Mouse (Mus musculus) forebrain, embryonic 11.5 days (tissue): ENCODE results near the gene Lrrk2. TPM values are rescaled to one million over a fixed set of nuclear protein-coding genes. Genes with fewer than 3 reads are reported as not detected.

Source experiments
- ATAC-seq: fragments of 200-750 bp; cut with Nextera tagmentation; replicated peaks from 2 replicates; pipeline ENCODE4 v1.8.0; 2017; ENCODE audit warnings: moderate TSS enrichment; ENCODE audit not compliant: low FRiP score
- DNase-seq: peaks from one replicate; pipeline ENCODE4 v3.0.0-alpha.2; 2017; ENCODE audit warnings: low spot score
- H3K27ac ChIP-seq: fragments of 300-500 bp; sonication (generic); 2 replicates; pipeline ENCODE4 v1.5.1; 2014; ENCODE audit warnings: low read depth, low read length
- H3K27me3 ChIP-seq: fragments of 300-500 bp; sonication (generic); 2 replicates; pipeline ENCODE4 v1.6.1; 2014; ENCODE audit warnings: mild to moderate bottlenecking, low read length, mixed read lengths; ENCODE audit not compliant: control insufficient read depth, insufficient read depth
- H3K36me3 ChIP-seq: fragments of 300-500 bp; sonication (generic); 2 replicates; pipeline ENCODE4 v1.6.1; 2014; ENCODE audit warnings: mild to moderate bottlenecking, low read length, moderate library complexity, mixed read lengths; ENCODE audit not compliant: control insufficient read depth, insufficient read depth
- H3K4me1 ChIP-seq: fragments of 300-500 bp; sonication (generic); replicated peaks from 2 replicates; pipeline ENCODE4 v1.6.1; 2014; ENCODE audit warnings: low read length, mixed read lengths; ENCODE audit not compliant: control insufficient read depth, insufficient read depth
- H3K4me2 ChIP-seq: fragments of 300-500 bp; sonication (generic); 2 replicates; pipeline ENCODE4 v1.6.1; 2014; ENCODE audit warnings: low read depth, mild to moderate bottlenecking, low read length, moderate library complexity, mixed read lengths; ENCODE audit not compliant: severe bottlenecking
- H3K4me3 ChIP-seq: fragments of 300-500 bp; sonication (generic); 2 replicates; pipeline ENCODE4 v1.5.1; 2014; ENCODE audit warnings: low read depth, low read length
- H3K9ac ChIP-seq: fragments of 300-500 bp; sonication (generic); 2 replicates; pipeline ENCODE4 v1.6.1; 2014; ENCODE audit warnings: low read length
- H3K9me3 ChIP-seq: fragments of 300-500 bp; sonication (generic); 2 replicates; pipeline ENCODE4 v1.6.1; 2016; ENCODE audit warnings: low read length, mixed read lengths; ENCODE audit not compliant: control insufficient read depth
- WGBS: fragments of 180-500 bp; shearing (Covaris S2); extraction: QIAGEN DNeasy Blood & Tissue Kit; methylation state at CpG from one replicate; pipeline ENCODE4 v1.1.7; 2014; 5-methylcytosine and 5-hydroxymethylcytosine counted together
- polyA plus RNA-seq: library from polyadenylated mRNA; unstranded; fragments of >200 nt; fragmentation: Nextera tagmentation; extraction: Ambion mirVana; gene quantifications from 2 replicates; pipeline ENCODE4 v1.2.1, GENCODE M21; 2014

Lrrk2 gene
- polyA plus RNA-seq, 1 experiment from 2014 or later, result 2.9 TPM

- Histone ChIP-seq H3K36me3 (no peaks in the 10 kb centered on the region), H3K4me2 (no peak overlapping the region), H3K9me3 (no peaks in the 10 kb centered on the region), H3K4me1 (no peaks in the 10 kb centered on the region), H3K9ac (no peak overlapping the region), H3K27ac (no peak overlapping the region), H3K4me3 (no peak overlapping the region), H3K27me3 (no peaks in the 10 kb centered on the region)
- peak; percentile 60 for DNase-seq
- 55% methylated on average over 12 of the region's 12 CpGs for WGBS
- ATAC-seq, result no peak
These were observed 79.1 kb downstream of the Lrrk2 start for GRCm38 (mm10) chr15:91752111-91752510.

- Histone ChIP-seq H3K4me1 (no peaks in the 10 kb centered on the region), H3K9me3 (no peaks in the 10 kb centered on the region), H3K27ac (no peak overlapping the region), H3K27me3 (no peaks in the 10 kb centered on the region), H3K4me3 (no peak overlapping the region), H3K9ac (no peak overlapping the region), H3K36me3 (no peaks in the 10 kb centered on the region), H3K4me2 (no peak overlapping the region)
- DNase-seq, result no peak
- peak; percentile 12; the same call in 1 of the 2 replicates for ATAC-seq
- 79% methylated on average over 14 of the region's 14 CpGs for WGBS
These were observed 80.6 kb downstream of the Lrrk2 start for GRCm38 (mm10) chr15:91753378-91754080.

DNA sequence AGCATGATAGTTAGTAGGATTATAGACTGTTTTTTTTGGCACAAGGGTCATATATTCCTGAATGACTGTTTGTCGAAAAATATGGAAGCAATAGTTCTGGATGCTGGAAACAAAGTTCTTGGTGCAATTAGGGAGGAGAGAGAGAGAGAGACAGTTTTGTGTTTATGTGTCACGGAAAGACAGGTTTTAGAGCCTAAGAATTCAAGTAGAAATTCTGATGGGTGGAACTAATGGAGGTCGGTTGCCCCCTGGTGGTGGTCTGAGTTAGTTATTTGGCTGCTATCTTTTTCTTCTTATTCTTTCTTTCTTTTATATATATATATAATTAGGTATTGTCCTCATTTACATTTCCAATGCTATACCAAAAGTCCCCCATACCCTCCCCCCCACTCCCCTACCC, 81.6 kb downstream of the Lrrk2 start:
- DNase-seq (peak; percentile 72), ATAC-seq (no peak)
- no peak overlapping the region for H3K4me2 ChIP-seq
- no peaks in the 10 kb centered on the region for H3K4me1 ChIP-seq
- no peaks in the 10 kb centered on the region for H3K9me3 ChIP-seq
- H3K36me3 ChIP-seq, result no peaks in the 10 kb centered on the region
- no peak overlapping the region for H3K27ac ChIP-seq
- no peak overlapping the region for H3K4me3 ChIP-seq
- H3K9ac ChIP-seq, result no peak overlapping the region
- no peaks in the 10 kb centered on the region for H3K27me3 ChIP-seq
- 27% methylated on average over 3 of the region's 3 CpGs for WGBS

DNA sequence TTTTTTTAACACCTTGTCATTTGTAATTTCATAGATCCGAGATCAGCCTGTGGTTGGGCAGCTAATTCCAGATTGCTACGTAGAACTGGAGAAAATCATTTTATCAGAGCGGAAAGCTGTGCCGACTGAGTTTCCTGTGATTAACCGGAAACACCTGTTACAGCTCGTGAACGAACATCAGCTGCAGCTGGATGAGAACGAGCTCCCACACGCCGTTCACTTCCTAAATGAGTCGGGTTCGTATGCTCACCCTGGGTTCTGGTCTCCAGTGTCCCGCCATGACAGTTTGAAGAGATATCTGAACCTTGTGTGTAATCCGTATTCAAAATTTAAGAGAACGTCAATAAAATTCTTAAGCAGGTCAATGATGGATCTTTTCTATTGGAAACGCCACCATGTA, 82.8 kb downstream of the Lrrk2 start:
- no peaks in the 10 kb centered on the region for H3K27me3 ChIP-seq
- no peak for ATAC-seq
- no peaks in the 10 kb centered on the region for H3K9me3 ChIP-seq
- DNase-seq, result no peak
- H3K27ac ChIP-seq, result no peak overlapping the region
- no peaks in the 10 kb centered on the region for H3K36me3 ChIP-seq
- H3K9ac ChIP-seq, result no peak overlapping the region
- H3K4me3 ChIP-seq, result no peak overlapping the region
- 84% methylated on average over 16 of the region's 16 CpGs for WGBS
- H3K4me1 ChIP-seq, result no peaks in the 10 kb centered on the region
- no peak overlapping the region for H3K4me2 ChIP-seq

GRCm38 (mm10) chr15:91772041-91772440, 99.1 kb downstream of the Lrrk2 start:
- Histone ChIP-seq H3K27me3 (no peaks in the 10 kb centered on the region), H3K4me1 (no peaks in the 10 kb centered on the region), H3K4me2 (no peak overlapping the region), H3K27ac (no peak overlapping the region), H3K4me3 (no peak overlapping the region), H3K9ac (no peak overlapping the region), H3K36me3 (no peaks in the 10 kb centered on the region), H3K9me3 (no peaks in the 10 kb centered on the region)
- DNase-seq (no peak), ATAC-seq (no peak)
- WGBS, result 44% methylated on average over 4 of the region's 4 CpGs

DNA sequence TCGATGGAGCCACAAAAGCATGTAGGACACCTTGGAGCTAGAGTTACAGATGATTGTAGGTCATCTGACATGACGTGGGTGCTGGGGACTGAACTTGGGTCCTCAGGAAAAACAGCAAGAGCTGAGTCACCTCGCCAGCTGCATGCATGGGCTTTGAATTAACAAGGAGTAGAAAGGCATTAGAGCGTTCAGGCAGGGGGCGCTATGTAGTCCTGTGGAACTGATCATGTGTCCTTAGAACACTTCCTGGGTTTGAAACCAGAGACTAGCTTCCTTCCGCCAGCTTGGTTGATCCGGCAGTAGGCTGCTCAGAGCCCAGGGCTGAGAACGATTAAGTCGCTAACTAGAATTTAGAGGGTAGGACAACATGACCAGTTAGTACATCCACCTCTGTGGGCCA, 106.2 kb downstream of the Lrrk2 start:
- Histone ChIP-seq H3K9ac (no peak overlapping the region), H3K4me1 (no peaks in the 10 kb centered on the region), H3K27me3 (no peaks in the 10 kb centered on the region), H3K4me3 (no peak overlapping the region), H3K27ac (no peak overlapping the region), H3K4me2 (no peak overlapping the region), H3K9me3 (no peaks in the 10 kb centered on the region), H3K36me3 (no peaks in the 10 kb centered on the region)
- ATAC-seq, result no peak
- 93% methylated on average over 9 of the region's 9 CpGs for WGBS
- DNase-seq, result no peak

DNA sequence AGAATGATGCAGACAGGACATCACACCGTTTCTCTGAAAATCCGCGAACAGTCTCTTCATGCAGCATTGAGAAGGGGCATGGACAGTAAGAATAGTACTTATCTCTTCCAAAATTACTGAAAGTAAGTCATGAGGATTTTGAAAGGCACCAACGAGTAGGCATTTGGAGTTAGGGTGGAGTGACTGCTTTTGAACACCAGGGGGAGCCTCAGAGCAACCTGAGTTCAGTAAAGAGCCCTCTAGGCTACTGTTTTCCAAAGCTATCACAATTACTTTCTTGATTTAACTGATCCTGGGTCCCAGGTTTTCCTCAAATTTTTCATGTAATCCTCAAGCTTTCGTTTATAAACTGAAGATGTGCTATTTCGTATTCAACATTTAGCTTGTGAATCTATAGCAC, 108.2 kb downstream of the Lrrk2 start:
- Histone ChIP-seq H3K4me2 (no peak overlapping the region), H3K27ac (no peak overlapping the region), H3K4me1 (no peaks in the 10 kb centered on the region), H3K4me3 (no peak overlapping the region), H3K9me3 (no peaks in the 10 kb centered on the region), H3K36me3 (no peaks in the 10 kb centered on the region), H3K27me3 (no peaks in the 10 kb centered on the region), H3K9ac (no peak overlapping the region)
- peak; percentile 63 for DNase-seq
- no peak for ATAC-seq
- WGBS, result 40% methylated on average over 6 of the region's 6 CpGs

GRCm38 (mm10) chr15:91788338-91788737, 115.4 kb downstream of the Lrrk2 start:
- Histone ChIP-seq H3K27me3 (no peaks in the 10 kb centered on the region), H3K27ac (no peak overlapping the region), H3K4me2 (no peak overlapping the region), H3K4me1 (no peaks in the 10 kb centered on the region), H3K36me3 (no peaks in the 10 kb centered on the region), H3K9me3 (no peaks in the 10 kb centered on the region), H3K4me3 (no peak overlapping the region), H3K9ac (no peak overlapping the region)
- 90% methylated on average over 11 of the region's 11 CpGs for WGBS
- DNase-seq, result no peak
- ATAC-seq, result no peak

- ATAC-seq (no peak), DNase-seq (no peak)
- no peaks in the 10 kb centered on the region for H3K27me3 ChIP-seq
- H3K4me1 ChIP-seq, result no peaks in the 10 kb centered on the region
- H3K4me2 ChIP-seq, result no peak overlapping the region
- WGBS, result 86% methylated on average over 4 of the region's 4 CpGs
- no peak overlapping the region for H3K27ac ChIP-seq
- H3K9ac ChIP-seq, result no peak overlapping the region
- no peak overlapping the region for H3K4me3 ChIP-seq
- no peaks in the 10 kb centered on the region for H3K36me3 ChIP-seq
- no peaks in the 10 kb centered on the region for H3K9me3 ChIP-seq
These were observed 133.5 kb downstream of the Lrrk2 start for GRCm38 (mm10) chr15:91806463-91806862.
